Mouse (Mus musculus) cerebellum, adult 2 months (tissue): ENCODE results near the gene Kdm2a.

Experiments used
- CTCF ChIP-seq: fragments of 200-500 bp; IDR thresholded peaks from 2 replicates; pipeline ENCODE4 v1.5.1; 2011; ENCODE audit warnings: low read depth, mild to moderate bottlenecking, control low read depth, low read length, moderate library complexity, borderline replicate concordance; ENCODE audit not compliant: insufficient read depth
- POLR2A ChIP-seq: fragments of 200-500 bp; IDR thresholded peaks from 2 replicates; pipeline ENCODE4 v1.6.1; 2011; ENCODE audit warnings: low read length, control low read depth, borderline replicate concordance; ENCODE audit not compliant: insufficient read depth

- TF ChIP-seq CTCF: peak; percentile 45; the same call in 1 of the 2 replicates
- no peak for TF ChIP-seq POLR2A
Measured at GRCm38 (mm10) chr19:4441090-4441591, 43.1 kb upstream of the Kdm2a start.
